Mouse (Mus musculus): ENCODE data around the gene She.
"Not testable (repeated sequence)": the region's sequence is repeated elsewhere in the genome, so short reads cannot be mapped to it uniquely, and the experiment has no call there.

Gene She

GRCm38 (mm10) chr3:89862182-89862761 is 31.1 kb downstream of the She start:
- no peak for DNase-seq (ENCODE audit: low read depth, low spot score)

DNA sequence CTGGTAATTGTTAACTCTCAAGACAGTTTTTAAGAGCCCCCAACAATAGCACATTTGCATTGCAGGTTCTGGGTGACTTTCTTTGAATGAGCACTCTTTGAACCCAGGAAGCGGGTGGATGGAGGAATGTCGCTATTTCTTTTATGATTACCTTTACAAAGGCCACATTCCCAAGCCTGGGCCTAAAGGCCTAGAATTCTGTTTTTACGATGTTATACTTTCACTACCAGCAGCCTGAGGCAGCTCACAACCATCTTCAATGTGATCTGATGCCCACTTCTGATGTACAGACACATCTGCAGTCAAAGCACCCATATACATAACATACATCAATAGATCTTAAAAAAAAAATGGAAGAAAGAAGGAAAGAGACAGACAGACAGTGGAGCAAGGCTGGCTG is 32.1 kb downstream of the She start:
- DNase-seq (ENCODE audit: low read depth, low spot score), result not testable (repeated sequence)

GRCm38 (mm10) chr3:89863716-89864509 is 32.7 kb downstream of the She start:
- DNase-seq (ENCODE audit: low read depth, low spot score), result no peak

- no peak for DNase-seq (ENCODE audit: low read depth, low spot score)
These were observed 33.9 kb downstream of the She start for GRCm38 (mm10) chr3:89865020-89865419.

DNA sequence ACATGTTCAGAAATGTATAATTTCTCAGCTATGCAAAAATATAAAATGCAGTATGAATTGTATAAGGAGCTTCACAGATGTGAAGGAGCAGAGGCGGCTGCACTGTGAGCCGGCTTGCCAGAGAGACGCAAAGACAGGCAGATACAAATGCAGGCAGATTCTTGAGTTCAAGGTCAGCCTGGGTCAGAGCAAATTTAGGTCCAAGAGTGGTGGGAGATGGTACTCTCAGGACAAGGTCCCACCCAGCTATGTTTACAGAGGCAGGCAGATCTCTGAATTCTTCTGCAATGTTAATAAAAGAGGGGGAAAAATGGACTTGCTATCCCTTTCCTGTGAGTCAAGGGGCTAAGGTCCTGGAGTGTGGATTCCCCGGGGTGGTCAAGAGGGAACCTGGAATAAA is 34.6 kb downstream of the She start:
- no peak for DNase-seq (ENCODE audit: low read depth, low spot score)

DNA sequence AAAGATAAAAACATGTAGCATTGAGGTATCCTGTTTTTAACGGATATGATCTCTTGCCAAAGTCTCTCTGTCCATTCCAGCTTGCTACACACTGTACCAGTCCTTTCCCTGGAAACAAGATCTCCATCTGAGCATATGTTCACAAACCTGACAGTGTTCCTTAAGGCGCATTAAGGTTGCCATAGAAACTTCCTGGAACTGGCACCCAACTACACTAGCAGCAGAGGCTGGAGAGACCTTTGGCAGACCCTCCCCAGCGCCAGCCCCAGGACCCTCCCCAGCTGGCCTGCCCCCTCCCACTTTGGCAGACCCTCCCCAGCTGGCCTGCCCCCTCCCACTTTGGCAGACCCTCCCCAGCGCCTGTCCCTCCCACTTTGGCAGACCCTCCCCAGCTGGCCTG is 36.5 kb downstream of the She start:
- DNase-seq (ENCODE audit: low read depth, low spot score), result no peak

GRCm38 (mm10) chr3:89868357-89868756 is 37.2 kb downstream of the She start:
- DNase-seq (ENCODE audit: low read depth, low spot score), result no peak

- no peak for DNase-seq (ENCODE audit: low read depth, low spot score)
These were observed 37.8 kb downstream of the She start for GRCm38 (mm10) chr3:89868956-89869355.

- DNase-seq (ENCODE audit: low read depth, low spot score), result no peak
These were observed 38.4 kb downstream of the She start for GRCm38 (mm10) chr3:89869556-89869955.

- no peak for DNase-seq (ENCODE audit: low read depth, low spot score)
These were observed 39.5 kb downstream of the She start for GRCm38 (mm10) chr3:89870472-89871271.

DNA sequence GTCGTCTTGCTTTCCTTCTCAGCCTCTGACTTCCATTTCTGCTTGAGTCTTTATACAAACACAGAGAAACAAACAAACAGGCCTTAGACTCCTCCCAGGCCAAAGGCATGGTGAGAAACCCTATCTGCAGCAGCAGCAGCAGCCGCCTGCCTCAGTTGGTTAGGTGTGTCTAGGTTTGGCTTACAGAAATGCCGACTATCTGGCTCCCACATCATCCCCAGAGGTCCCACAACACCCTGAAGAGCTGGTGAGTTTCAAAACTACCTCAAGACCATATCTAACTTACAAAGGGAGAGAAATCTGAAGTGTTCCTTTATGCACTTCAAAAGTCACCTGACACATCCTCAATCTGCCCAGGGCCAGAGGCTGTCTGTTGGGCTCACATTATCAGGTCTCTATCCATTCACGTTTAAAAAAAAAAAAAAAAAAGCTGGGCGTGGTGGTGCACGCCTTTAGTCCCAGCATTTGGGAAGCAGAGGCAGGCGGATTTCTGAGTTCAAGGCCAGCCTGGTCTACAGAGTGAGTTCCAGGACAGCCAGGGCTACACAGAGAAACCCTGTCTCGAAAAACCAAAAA is 40.3 kb downstream of the She start:
- no peak for DNase-seq (ENCODE audit: low read depth, low spot score)

DNA sequence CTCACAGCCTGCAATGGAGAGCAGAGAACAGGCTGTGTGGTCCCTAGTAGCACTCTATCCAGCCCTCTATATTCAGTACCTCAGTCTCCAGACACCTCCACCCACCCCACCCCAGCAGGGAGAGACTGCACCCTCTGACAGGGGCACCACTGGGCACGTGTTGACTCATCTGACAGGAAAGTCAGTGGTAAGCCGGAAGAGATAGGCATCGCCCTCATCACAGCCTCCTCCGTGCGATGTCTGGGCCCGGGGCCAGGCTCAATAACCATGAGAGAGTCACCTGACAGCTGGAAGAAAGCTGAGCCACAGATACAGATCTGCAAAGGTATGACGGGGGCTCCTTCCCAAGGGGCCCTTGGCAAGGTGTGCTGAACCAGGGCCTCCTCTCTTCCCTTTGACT is 41.0 kb downstream of the She start:
- no peak for DNase-seq (ENCODE audit: low read depth, low spot score)

- no peak for DNase-seq (ENCODE audit: low read depth, low spot score)
These were observed 41.5 kb downstream of the She start for GRCm38 (mm10) chr3:89872684-89873083.

GRCm38 (mm10) chr3:89874076-89874475 is 42.9 kb downstream of the She start:
- DNase-seq (ENCODE audit: low read depth, low spot score), result no peak

DNA sequence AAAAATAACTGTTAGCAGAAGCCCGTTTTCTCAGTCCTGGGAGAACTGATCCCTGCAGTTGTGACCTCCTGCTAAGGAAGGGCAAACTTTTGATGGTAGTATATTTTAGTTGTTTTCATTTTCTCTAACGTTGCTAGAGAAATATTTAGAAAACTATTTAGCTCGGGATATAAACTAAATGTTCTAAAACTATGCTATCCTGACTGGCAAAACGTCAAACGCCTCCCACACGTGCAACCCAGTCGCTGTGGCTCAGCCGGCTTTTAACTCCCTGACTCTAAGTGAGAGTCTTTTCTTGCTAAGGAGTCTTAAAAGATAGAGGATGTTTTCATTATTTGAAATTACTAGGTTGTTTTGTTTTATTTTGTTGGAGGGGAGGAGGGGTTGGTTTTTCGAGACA is 43.9 kb downstream of the She start:
- no peak for DNase-seq (ENCODE audit: low read depth, low spot score)

DNA sequence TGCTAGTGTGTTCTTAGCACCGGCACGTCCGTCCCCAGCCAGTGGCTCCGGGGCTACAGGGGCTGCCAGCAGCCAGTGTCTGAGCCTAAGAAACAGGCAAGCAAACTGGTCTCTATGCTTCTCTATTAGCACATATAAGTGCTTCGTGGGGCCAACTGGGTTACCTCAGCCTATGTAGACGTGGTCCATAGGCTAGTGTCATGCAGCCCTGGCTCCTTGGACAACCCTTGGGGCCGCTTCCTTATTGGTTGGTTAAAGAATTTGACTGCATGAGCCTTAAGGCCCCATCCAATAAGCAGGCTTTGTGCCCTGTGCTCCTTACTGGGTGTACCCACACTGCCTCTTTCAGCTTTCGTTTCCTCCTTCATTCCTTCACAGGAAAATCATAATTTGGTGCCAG is 44.6 kb downstream of the She start:
- no peak for DNase-seq (ENCODE audit: low read depth, low spot score)

DNA sequence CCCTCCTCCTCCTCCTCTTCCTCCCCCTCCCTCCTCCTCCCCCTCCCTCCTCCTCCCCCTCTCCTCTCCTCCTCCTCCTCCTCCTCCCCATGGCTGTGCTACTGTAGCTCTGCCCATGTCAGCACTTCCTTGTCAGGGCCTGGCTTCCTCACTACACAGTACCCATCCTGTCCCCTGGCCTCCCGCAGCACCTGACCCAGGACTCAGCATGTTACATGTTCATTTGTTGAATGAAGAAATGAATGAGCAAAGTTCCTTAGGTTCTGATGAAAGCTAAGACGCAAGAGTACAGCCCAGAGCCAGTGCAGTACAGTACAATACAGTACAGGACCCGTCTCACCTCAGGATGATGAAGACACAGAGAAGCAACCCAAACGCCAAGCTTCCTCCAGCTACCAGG is 45.3 kb downstream of the She start:
- DNase-seq (ENCODE audit: low read depth, low spot score), result no peak

DNA sequence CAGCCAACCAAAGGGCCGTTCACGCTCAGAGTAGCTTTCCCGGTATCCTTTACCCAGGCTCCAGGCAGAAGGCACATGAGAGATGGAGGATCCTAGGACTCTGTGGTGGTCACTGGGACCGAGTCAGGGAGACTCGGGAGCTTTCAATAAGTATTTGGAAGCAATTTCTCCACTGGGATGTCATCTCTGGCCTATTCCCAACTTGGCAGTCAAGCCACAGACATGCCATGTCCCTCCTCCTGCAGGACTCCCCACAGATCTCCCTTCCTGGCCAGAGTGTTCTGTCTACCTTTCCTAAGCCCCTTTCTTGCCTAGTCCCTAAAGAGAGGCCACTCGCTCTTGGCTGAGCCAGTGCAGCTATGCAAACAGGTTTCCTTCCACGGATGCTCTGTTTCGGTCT is 46.0 kb downstream of the She start:
- no peak for DNase-seq (ENCODE audit: low read depth, low spot score)

- no peak for DNase-seq (ENCODE audit: low read depth, low spot score)
These were observed 47.3 kb downstream of the She start for GRCm38 (mm10) chr3:89878456-89878855.

GRCm38 (mm10) chr3:89879326-89879725 is 48.2 kb downstream of the She start:
- no peak for DNase-seq (ENCODE audit: low read depth, low spot score)

GRCm38 (mm10) chr3:89880036-89880851 is 49.1 kb downstream of the She start:
- peak; percentile 51 for DNase-seq (ENCODE audit: low read depth, low spot score)
